Mouse (Mus musculus) kidney, postnatal 0 days (tissue): ENCODE measurements at regions not wholly inside any gene's neighbourhood (a gene's known extent, or its start where the extent isn't known, plus 50 kb on each side); places are given as distances from the start of the nearest gene placed in this dataset.

Source experiments
- ATAC-seq: fragments of 200-750 bp; cut with Nextera tagmentation; replicated peaks from 2 replicates; pipeline ENCODE4 v1.8.0; 2017; ENCODE audit warnings: low read depth, moderate number of reproducible peaks, moderate TSS enrichment, moderate library complexity; ENCODE audit not compliant: low FRiP score
- DNase-seq: peaks from one replicate; pipeline ENCODE4 v3.0.0-alpha.2; 2016; ENCODE audit warnings: low spot score
- H3K27ac ChIP-seq: fragments of 300-500 bp; sonication (generic); 2 replicates; pipeline ENCODE4 v1.5.1; 2014; ENCODE audit warnings: mild to moderate bottlenecking
- H3K27me3 ChIP-seq: fragments of 300-500 bp; sonication (generic); 2 replicates; pipeline ENCODE4 v1.6.1; 2014; ENCODE audit warnings: low read length, mixed read lengths; ENCODE audit not compliant: insufficient read depth
- H3K36me3 ChIP-seq: fragments of 300-500 bp; sonication (generic); 2 replicates; pipeline ENCODE4 v1.6.1; 2014; ENCODE audit warnings: low read length, mixed read lengths; ENCODE audit not compliant: insufficient read depth
- H3K4me1 ChIP-seq: fragments of 300-500 bp; sonication (generic); replicated peaks from 2 replicates; pipeline ENCODE4 v1.6.1; 2014; ENCODE audit warnings: antibody characterized with exemption, low read length, mixed read lengths; ENCODE audit not compliant: insufficient read depth
- H3K4me2 ChIP-seq: fragments of 300-500 bp; sonication (generic); 2 replicates; pipeline ENCODE4 v1.6.1; 2014; ENCODE audit warnings: mild to moderate bottlenecking, low read length, moderate library complexity, mixed read lengths
- H3K4me3 ChIP-seq: fragments of 300-500 bp; sonication (generic); replicated peaks from 2 replicates; pipeline ENCODE4 v1.5.1; 2014; ENCODE audit warnings: low read depth, low read length
- H3K9ac ChIP-seq: fragments of 300-500 bp; sonication (generic); 2 replicates; pipeline ENCODE4 v1.6.1; 2014; ENCODE audit warnings: low read depth, low read length
- H3K9me3 ChIP-seq: fragments of 300-500 bp; sonication (generic); replicated peaks from 2 replicates; pipeline ENCODE4 v1.6.1; 2016; ENCODE audit warnings: low read length, inconsistent platforms, mixed read lengths
- CTCF ChIP-seq: IDR thresholded peaks from 2 replicates; pipeline ENCODE4 v1.5.1; 2016; ENCODE audit warnings: antibody characterized with exemption, low read depth, mild to moderate bottlenecking, moderate library complexity
- WGBS: fragments of 180-500 bp; shearing (Covaris S2); extraction: QIAGEN DNeasy Blood & Tissue Kit; methylation state at CpG from one replicate; pipeline ENCODE4 v1.1.7; 2014; 5-methylcytosine and 5-hydroxymethylcytosine counted together

DNA sequence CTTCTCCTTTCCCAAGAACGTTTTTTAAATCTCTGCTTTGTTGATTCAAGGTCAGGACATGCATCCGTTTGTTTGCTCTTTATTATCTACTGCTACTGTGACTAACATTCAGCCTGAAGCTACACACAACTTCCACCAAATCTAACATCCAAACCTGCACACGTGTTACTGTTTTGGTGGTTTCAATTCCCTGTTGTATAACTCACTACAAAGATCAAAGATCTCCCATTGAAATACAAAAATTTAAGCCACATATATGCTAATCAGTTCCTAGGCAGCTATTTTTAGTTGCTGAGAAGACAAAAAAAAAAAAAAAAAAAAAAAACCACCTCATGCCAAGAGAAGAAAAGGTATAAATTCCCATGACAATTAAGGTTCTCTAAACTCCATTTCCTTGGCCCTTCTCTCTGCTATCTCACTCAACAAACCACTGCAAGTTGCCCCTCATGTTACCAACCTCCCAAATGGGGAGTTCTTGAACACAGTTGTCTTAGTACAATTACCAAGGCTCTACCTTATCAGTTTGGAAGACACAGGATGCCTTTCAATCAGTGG is 312.0 kb upstream of the Meis1 start:
- no peak overlapping the region for H3K27ac ChIP-seq
- ATAC-seq (no peak), DNase-seq (no peak)
- no peaks in the 10 kb centered on the region for H3K9me3 ChIP-seq
- H3K4me2 ChIP-seq = no peak overlapping the region
- no peak for TF ChIP-seq CTCF
- no peaks in the 10 kb centered on the region for H3K4me1 ChIP-seq
- no peaks in the 10 kb centered on the region for H3K27me3 ChIP-seq
- WGBS = 33% methylated on average over 3 of the region's 3 CpGs
- H3K36me3 ChIP-seq = no peaks in the 10 kb centered on the region
- no peak overlapping the region for H3K9ac ChIP-seq
- no peak overlapping the region for H3K4me3 ChIP-seq

DNA sequence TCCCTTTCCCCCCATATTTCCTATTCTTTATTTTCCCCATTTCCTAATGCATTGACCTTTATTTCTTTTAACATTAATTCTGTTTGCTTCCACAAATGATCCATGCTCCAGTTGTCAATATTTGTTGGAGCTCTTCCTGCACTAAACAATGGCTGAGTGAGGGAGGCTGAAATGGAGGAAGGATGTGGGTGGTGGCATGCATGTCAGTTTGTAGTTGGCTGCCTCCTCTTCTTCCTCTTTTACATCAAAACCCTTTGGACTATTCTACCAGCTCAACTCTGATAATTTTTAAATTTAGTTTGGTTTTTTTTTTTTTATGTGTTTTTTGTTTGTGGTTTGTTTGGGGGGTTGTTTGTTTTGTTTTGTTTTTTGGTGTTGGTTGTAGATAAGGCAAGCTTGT is 313.5 kb upstream of the Meis1 start:
- H3K4me2 ChIP-seq = no peak overlapping the region
- H3K4me1 ChIP-seq = no peaks in the 10 kb centered on the region
- no peaks in the 10 kb centered on the region for H3K9me3 ChIP-seq
- no peak overlapping the region for H3K4me3 ChIP-seq
- no peak for ATAC-seq
- H3K36me3 ChIP-seq = no peaks in the 10 kb centered on the region
- TF ChIP-seq CTCF = no peak
- H3K27ac ChIP-seq = no peak overlapping the region
- DNase-seq = no peak
- H3K9ac ChIP-seq = no peak overlapping the region
- H3K27me3 ChIP-seq = no peaks in the 10 kb centered on the region

DNA sequence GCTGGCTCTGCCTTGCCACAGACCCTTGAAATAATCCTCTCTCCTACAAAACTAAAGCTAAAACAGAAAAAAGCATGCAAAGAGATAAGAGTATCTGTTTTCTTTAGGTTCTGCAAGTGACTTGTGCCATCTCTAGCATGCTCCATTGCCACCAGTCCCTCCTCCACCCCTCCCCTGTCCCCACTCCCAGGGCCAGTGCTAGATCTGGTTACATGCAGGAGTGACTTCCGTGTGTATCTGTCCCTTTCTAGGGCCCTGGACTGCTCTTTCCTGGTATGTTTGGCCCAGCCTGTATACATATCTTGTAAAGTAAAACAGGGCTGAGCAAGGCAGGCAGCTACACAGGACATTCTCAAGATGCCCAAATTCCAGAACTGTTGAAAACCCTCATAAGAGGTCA is 313.9 kb upstream of the Meis1 start:
- peak; percentile 61 for DNase-seq
- H3K36me3 ChIP-seq = no peaks in the 10 kb centered on the region
- H3K4me1 ChIP-seq = no peaks in the 10 kb centered on the region
- no peak overlapping the region for H3K4me2 ChIP-seq
- no peak for ATAC-seq
- H3K9me3 ChIP-seq = no peaks in the 10 kb centered on the region
- 42% methylated on average over 1 of the region's 1 CpGs for WGBS
- H3K27me3 ChIP-seq = no peaks in the 10 kb centered on the region
- no peak overlapping the region for H3K4me3 ChIP-seq
- H3K27ac ChIP-seq = no peak overlapping the region
- H3K9ac ChIP-seq = no peak overlapping the region
- no peak for TF ChIP-seq CTCF

DNA sequence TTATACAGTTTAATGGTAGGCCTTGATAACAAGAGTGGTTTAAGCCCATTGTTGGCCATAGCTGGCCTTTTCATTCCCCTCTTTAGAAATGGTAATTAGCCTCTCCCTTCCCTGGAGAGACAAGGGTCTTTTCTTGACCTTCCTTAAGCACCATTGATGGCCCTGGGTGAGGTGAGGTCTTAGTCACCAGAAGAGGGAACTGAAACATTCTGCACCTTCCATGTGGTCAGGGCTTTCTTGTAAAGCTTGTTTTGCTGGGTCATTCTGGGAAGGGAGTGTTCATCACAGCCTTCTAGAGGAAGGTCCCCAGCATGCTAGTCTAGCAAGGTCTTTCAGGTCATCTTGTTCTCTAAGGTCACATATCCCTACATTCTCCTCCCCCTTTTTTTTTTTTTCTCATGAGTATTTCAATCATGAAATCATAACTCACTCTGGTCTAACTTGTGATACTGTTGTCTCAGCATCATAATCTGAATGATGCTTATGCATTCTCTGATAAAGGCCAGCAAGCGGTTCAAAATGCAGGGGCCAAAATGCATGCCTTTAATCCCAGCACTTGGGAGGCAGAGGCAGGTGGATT is 315.2 kb upstream of the Meis1 start:
- Histone ChIP-seq H3K4me2 (no peak overlapping the region), H3K9me3 (no peaks in the 10 kb centered on the region), H3K27me3 (no peaks in the 10 kb centered on the region), H3K27ac (no peak overlapping the region), H3K9ac (no peak overlapping the region), H3K36me3 (no peaks in the 10 kb centered on the region), H3K4me3 (no peak overlapping the region), H3K4me1 (no peaks in the 10 kb centered on the region)
- no peak for TF ChIP-seq CTCF
- DNase-seq = no peak
- ATAC-seq = no peak
- 96% methylated on average over 1 of the region's 1 CpGs for WGBS

DNA sequence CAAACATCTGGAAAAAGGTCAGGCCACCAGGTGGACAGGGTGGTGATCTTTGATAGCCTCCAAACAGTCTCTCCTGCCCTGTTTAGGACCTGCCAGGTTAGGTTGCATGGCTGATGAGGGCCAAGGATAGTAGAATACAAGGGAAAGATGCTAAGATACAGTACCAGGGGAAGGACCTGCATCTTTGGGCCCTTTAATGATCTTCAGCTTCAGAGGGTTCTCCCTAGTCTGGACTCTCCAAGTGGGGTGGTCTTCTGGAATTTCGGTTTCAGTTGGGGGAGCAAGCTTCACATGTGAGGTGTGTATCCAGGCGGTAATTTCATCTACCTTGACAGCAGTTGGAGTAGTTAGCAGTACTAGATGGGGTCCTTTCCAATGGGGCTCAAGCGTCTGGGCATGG is 316.6 kb upstream of the Meis1 start:
- no peaks in the 10 kb centered on the region for H3K27me3 ChIP-seq
- H3K9me3 ChIP-seq = no peaks in the 10 kb centered on the region
- no peak for TF ChIP-seq CTCF
- ATAC-seq = no peak
- WGBS = 90% methylated on average over 3 of the region's 3 CpGs
- H3K27ac ChIP-seq = no peak overlapping the region
- H3K4me1 ChIP-seq = no peaks in the 10 kb centered on the region
- no peak overlapping the region for H3K9ac ChIP-seq
- no peak for DNase-seq
- H3K4me2 ChIP-seq = no peak overlapping the region
- H3K4me3 ChIP-seq = no peak overlapping the region
- no peaks in the 10 kb centered on the region for H3K36me3 ChIP-seq

DNA sequence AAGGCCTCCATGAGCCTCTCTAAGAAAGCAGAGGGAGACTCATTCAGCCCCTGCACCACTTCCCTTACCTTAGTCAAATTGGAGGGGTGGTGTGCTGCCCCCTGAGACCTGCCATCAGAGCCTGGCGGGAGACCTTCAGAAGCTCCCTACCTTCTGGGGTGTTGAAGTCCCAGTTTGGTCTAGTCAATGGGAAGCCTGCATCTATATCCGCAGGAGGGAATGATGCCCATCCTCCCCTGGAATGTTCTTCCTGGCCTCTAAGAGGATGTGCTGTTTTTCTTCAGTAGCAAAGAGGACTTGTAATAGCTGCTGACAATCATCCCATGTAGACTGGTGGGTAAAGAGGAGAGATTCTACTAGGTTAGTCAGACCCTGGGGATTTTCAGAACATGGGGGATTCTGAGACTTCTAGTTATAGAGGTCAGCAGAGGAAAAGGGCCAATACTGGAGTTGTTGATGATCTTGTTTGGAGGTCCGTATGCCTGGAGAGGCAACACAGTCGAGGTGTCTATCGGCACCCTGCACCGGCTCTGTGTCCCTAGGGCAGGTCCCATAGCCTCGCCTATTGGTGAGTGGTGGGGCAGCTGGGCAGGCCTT is 321.0 kb upstream of the Meis1 start:
- Histone ChIP-seq H3K9ac (no peak overlapping the region), H3K27ac (no peak overlapping the region), H3K4me2 (no peak overlapping the region), H3K4me1 (no peaks in the 10 kb centered on the region), H3K36me3 (no peaks in the 10 kb centered on the region), H3K4me3 (no peak overlapping the region), H3K9me3 (no peaks in the 10 kb centered on the region), H3K27me3 (no peaks in the 10 kb centered on the region)
- no peak for TF ChIP-seq CTCF
- ATAC-seq (no peak), DNase-seq (no peak)
- 90% methylated on average over 7 of the region's 7 CpGs for WGBS

DNA sequence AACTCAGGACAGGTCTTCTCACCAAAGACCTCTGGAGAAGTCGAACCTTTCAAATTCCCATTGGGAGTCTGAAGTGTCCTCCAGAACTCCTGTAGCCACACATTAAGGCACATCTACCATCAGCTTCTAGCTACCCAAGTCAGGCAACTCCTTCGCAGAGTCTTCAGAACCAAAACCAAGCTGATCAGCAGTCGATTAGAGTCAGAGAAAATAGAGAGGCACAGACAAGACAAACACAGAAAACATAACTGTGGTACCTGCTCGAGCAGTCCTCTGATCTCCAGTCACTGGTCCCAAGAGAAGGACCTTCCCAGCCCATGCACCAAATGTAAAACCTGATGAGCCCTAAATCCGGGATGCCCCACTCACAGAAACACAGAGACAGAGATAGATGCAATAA is 322.1 kb upstream of the Meis1 start:
- no peak overlapping the region for H3K9ac ChIP-seq
- no peaks in the 10 kb centered on the region for H3K27me3 ChIP-seq
- DNase-seq = no peak
- no peaks in the 10 kb centered on the region for H3K9me3 ChIP-seq
- no peak for ATAC-seq
- no peaks in the 10 kb centered on the region for H3K36me3 ChIP-seq
- H3K4me1 ChIP-seq = no peaks in the 10 kb centered on the region
- WGBS = 89% methylated on average over 5 of the region's 5 CpGs
- H3K4me3 ChIP-seq = no peak overlapping the region
- no peak overlapping the region for H3K4me2 ChIP-seq
- no peak for TF ChIP-seq CTCF
- H3K27ac ChIP-seq = no peak overlapping the region
